Mouse (Mus musculus): ENCODE data around the gene Lsm14a. TPM values are rescaled to one million over a fixed set of nuclear protein-coding genes. Genes with fewer than 3 reads are reported as not detected.
"Not testable (repeated sequence)": the region's sequence is repeated elsewhere in the genome, so short reads cannot be mapped to it uniquely, and the experiment has no call there.

Gene Lsm14a
- total RNA-seq, 2 experiments from 2014 or later = 81.3 to 87.3 TPM

GRCm38 (mm10) chr7:34381733-34382132 is 11.4 kb downstream of the Lsm14a start:
- intact Hi-C loops (cut with DNase I) = no loop called here
- DNase-seq = no peak

GRCm38 (mm10) chr7:34380311-34380710 is 12.8 kb downstream of the Lsm14a start:
- intact Hi-C loops (cut with DNase I) = no loop called here
- DNase-seq = no peak

GRCm38 (mm10) chr7:34373906-34374305 is 19.2 kb downstream of the Lsm14a start:
- intact Hi-C loops (cut with DNase I) = no loop called here
- DNase-seq = no peak

- intact Hi-C loops (cut with DNase I) = loop anchor here (2.0 kb wide), 2 partner anchors 89 to 103 kb away; no protein-coding TSS in a partner anchor
- no peak for DNase-seq
These were observed 37.5 kb downstream of the Lsm14a start for GRCm38 (mm10) chr7:34355629-34356028.

GRCm38 (mm10) chr7:34351997-34352396 is 41.1 kb downstream of the Lsm14a start:
- intact Hi-C loops (cut with DNase I) = no loop called here
- no peak for DNase-seq

- intact Hi-C loops (cut with DNase I) = no loop called here
These were observed 42.9 kb downstream of the Lsm14a start for GRCm38 (mm10) chr7:34350166-34350565.

GRCm38 (mm10) chr7:34348011-34348410 is 45.1 kb downstream of the Lsm14a start:
- intact Hi-C loops (cut with DNase I) = no loop called here
- DNase-seq = no peak

More at GRCm38 (mm10) chr7:34350166-34350565, 42.9 kb downstream of the Lsm14a start:
- DNase-seq = no peak

GRCm38 (mm10) chr7:34347041-34347440 is 46.1 kb downstream of the Lsm14a start:
- no peak for DNase-seq
- intact Hi-C loops (cut with DNase I) = no loop called here

- DNase-seq = no peak
- intact Hi-C loops (cut with DNase I) = no loop called here
These were observed 46.6 kb downstream of the Lsm14a start for GRCm38 (mm10) chr7:34346505-34346904.

- no peak for DNase-seq
- intact Hi-C loops (cut with DNase I) = no loop called here
These were observed 50.9 kb downstream of the Lsm14a start for GRCm38 (mm10) chr7:34342040-34342793.

- no peak for DNase-seq
- intact Hi-C loops (cut with DNase I) = no loop called here
These were observed 52.3 kb downstream of the Lsm14a start for GRCm38 (mm10) chr7:34340841-34341240.

- no peak for DNase-seq
- intact Hi-C loops (cut with DNase I) = no loop called here
These were observed 54.0 kb downstream of the Lsm14a start for GRCm38 (mm10) chr7:34339164-34339489.

GRCm38 (mm10) chr7:34338445-34339163 is 54.5 kb downstream of the Lsm14a start:
- no peak for DNase-seq

GRCm38 (mm10) chr7:34337268-34337667 is 55.8 kb downstream of the Lsm14a start:
- intact Hi-C loops (cut with DNase I) = no loop called here
- DNase-seq = no peak

More at GRCm38 (mm10) chr7:34338445-34339163, 54.5 kb downstream of the Lsm14a start:
- intact Hi-C loops (cut with DNase I) = no loop called here

- DNase-seq; intact Hi-C loops (cut with DNase I): not testable (repeated sequence)
These were observed 56.6 kb downstream of the Lsm14a start for GRCm38 (mm10) chr7:34336545-34336944.

- DNase-seq = no peak
- intact Hi-C loops (cut with DNase I) = no loop called here
These were observed 65.6 kb downstream of the Lsm14a start for GRCm38 (mm10) chr7:34327493-34327892.

GRCm38 (mm10) chr7:34324857-34325256 is 68.3 kb downstream of the Lsm14a start:
- intact Hi-C loops (cut with DNase I) = no loop called here
- no peak for DNase-seq

GRCm38 (mm10) chr7:34324005-34324404 is 69.1 kb downstream of the Lsm14a start:
- intact Hi-C loops (cut with DNase I) = no loop called here

GRCm38 (mm10) chr7:34323351-34323750 is 69.8 kb downstream of the Lsm14a start:
- intact Hi-C loops (cut with DNase I) = no loop called here

More at GRCm38 (mm10) chr7:34324005-34324404, 69.1 kb downstream of the Lsm14a start:
- DNase-seq = no peak

GRCm38 (mm10) chr7:34321958-34322357 is 71.2 kb downstream of the Lsm14a start:
- intact Hi-C loops (cut with DNase I) = no loop called here
- DNase-seq = no peak

More at GRCm38 (mm10) chr7:34323351-34323750, 69.8 kb downstream of the Lsm14a start:
- peak; percentile 45 to 46 for DNase-seq

- intact Hi-C loops (cut with DNase I) = no loop called here
- DNase-seq = no peak
These were observed 72.0 kb downstream of the Lsm14a start for GRCm38 (mm10) chr7:34321119-34321518.

GRCm38 (mm10) chr7:34319957-34320356 is 73.2 kb downstream of the Lsm14a start:
- intact Hi-C loops (cut with DNase I) = no loop called here
- DNase-seq = peak; percentile 36 to 51

Measured in heart, postnatal 14 days (tissue).